24 mouse cellular contexts compared by ENCODE assay signal in the genomic region with DNA sequence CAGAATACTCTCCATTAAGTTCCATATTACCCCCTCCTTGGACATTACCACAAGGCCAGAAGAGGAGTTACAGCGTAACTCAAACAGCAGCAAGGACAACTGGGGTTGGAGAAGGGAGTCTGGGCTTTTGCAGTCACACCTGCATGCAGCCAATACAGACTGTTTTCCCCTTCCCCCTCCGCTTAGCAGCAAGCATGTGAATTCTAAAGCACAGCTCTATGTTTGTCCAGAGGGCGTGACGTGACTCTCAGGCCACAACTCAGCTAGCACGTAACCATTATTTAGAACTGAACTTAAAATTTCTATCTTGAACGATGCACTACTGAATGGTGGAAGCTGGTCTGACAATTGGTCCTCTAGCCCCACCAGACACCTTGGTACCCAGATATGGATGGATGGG. TPM values are rescaled to one million over a fixed set of nuclear protein-coding genes. Genes with fewer than 3 reads are reported as not detected.
"Had no signal": no experiment of that assay in that cellular context is flagged by ENCODE, and none has a peak within 500 bp of the region (broad histone marks: within the 10 kb centered on the region; RNA-seq: fewer than 3 reads in every experiment).

No protein-coding gene starts in this region.

- ATAC-seq: forebrain, embryonic 16.5 days; hindbrain, postnatal 0 days; intestine, embryonic 16.5 days had no signal

- H3K9me3 ChIP-seq: heart, embryonic 13.5 days; heart, embryonic 15.5 days; hindbrain, embryonic 13.5 days; hindbrain, embryonic 15.5 days; limb, embryonic 10.5 days; limb, embryonic 12.5 days had no signal

- H3K36me3 ChIP-seq: hindbrain, embryonic 13.5 days; hindbrain, embryonic 15.5 days; limb, embryonic 10.5 days; limb, embryonic 12.5 days had no signal

- H3K9ac ChIP-seq: heart, embryonic 13.5 days; heart, embryonic 15.5 days; hindbrain, embryonic 13.5 days; hindbrain, embryonic 15.5 days; limb, embryonic 12.5 days had no signal

- H3K27ac ChIP-seq: gastrocnemius, adult 2 months; heart, adult 2 months; heart, embryonic 13.5 days; heart, embryonic 15.5 days; hindbrain, embryonic 13.5 days; hindbrain, embryonic 15.5 days; hindbrain, postnatal 0 days; layer of hippocampus, adult 2 months; left cerebral cortex, adult 2 months; limb, embryonic 10.5 days; limb, embryonic 12.5 days had no signal

- H3K27me3 ChIP-seq: heart, embryonic 13.5 days; heart, embryonic 15.5 days; hindbrain, embryonic 13.5 days; hindbrain, embryonic 15.5 days; limb, embryonic 12.5 days had no signal

- H3K4me3 ChIP-seq: gastrocnemius, adult 2 months; heart, adult 2 months; heart, embryonic 13.5 days; heart, embryonic 15.5 days; hindbrain, embryonic 13.5 days; hindbrain, embryonic 15.5 days; layer of hippocampus, adult 2 months; left cerebral cortex, adult 2 months; limb, embryonic 10.5 days; limb, embryonic 12.5 days had no signal

- H3K4me2 ChIP-seq: heart, embryonic 11.5 days; heart, embryonic 13.5 days; heart, embryonic 15.5 days; hindbrain, embryonic 13.5 days; hindbrain, embryonic 15.5 days; limb, embryonic 12.5 days had no signal

- DNase-seq: gastrocnemius, adult 2 months; gastrocnemius, postnatal 10 days; gastrocnemius, postnatal 36 days; heart, adult 2 months; heart, postnatal 14 days; heart, postnatal 36 days; kidney, adult 18-20 months; kidney, adult 8-10 months; kidney, postnatal 10 days; kidney, postnatal 25 days; kidney, postnatal 4 days had no signal

RNA-seq across cellular contexts. Expression of a gene that starts 54.4 kb away (rescaled TPM):
- total RNA-seq: hematopoietic stem cell, adult 5-6 weeks had no signal
